Mouse (Mus musculus) forebrain, embryonic 11.5 days (tissue): Measurements from ENCODE around the gene Capn1. TPM values are rescaled to one million over a fixed set of nuclear protein-coding genes. Genes with fewer than 3 reads are reported as not detected.

ENCODE experiments used
- ATAC-seq: fragments of 200-750 bp; cut with Nextera tagmentation; replicated peaks from 2 replicates; pipeline ENCODE4 v1.8.0; 2017; ENCODE audit warnings: moderate TSS enrichment; ENCODE audit not compliant: low FRiP score
- DNase-seq: peaks from one replicate; pipeline ENCODE4 v3.0.0-alpha.2; 2017; ENCODE audit warnings: low spot score
- H3K27ac ChIP-seq: fragments of 300-500 bp; sonication (generic); 2 replicates; pipeline ENCODE4 v1.5.1; 2014; ENCODE audit warnings: low read depth, low read length
- H3K27me3 ChIP-seq: fragments of 300-500 bp; sonication (generic); 2 replicates; pipeline ENCODE4 v1.6.1; 2014; ENCODE audit warnings: mild to moderate bottlenecking, low read length, mixed read lengths; ENCODE audit not compliant: control insufficient read depth, insufficient read depth
- H3K36me3 ChIP-seq: fragments of 300-500 bp; sonication (generic); 2 replicates; pipeline ENCODE4 v1.6.1; 2014; ENCODE audit warnings: mild to moderate bottlenecking, low read length, moderate library complexity, mixed read lengths; ENCODE audit not compliant: control insufficient read depth, insufficient read depth
- H3K4me1 ChIP-seq: fragments of 300-500 bp; sonication (generic); replicated peaks from 2 replicates; pipeline ENCODE4 v1.6.1; 2014; ENCODE audit warnings: low read length, mixed read lengths; ENCODE audit not compliant: control insufficient read depth, insufficient read depth
- H3K4me2 ChIP-seq: fragments of 300-500 bp; sonication (generic); 2 replicates; pipeline ENCODE4 v1.6.1; 2014; ENCODE audit warnings: low read depth, mild to moderate bottlenecking, low read length, moderate library complexity, mixed read lengths; ENCODE audit not compliant: severe bottlenecking
- H3K4me3 ChIP-seq: fragments of 300-500 bp; sonication (generic); 2 replicates; pipeline ENCODE4 v1.5.1; 2014; ENCODE audit warnings: low read depth, low read length
- H3K9ac ChIP-seq: fragments of 300-500 bp; sonication (generic); 2 replicates; pipeline ENCODE4 v1.6.1; 2014; ENCODE audit warnings: low read length
- H3K9me3 ChIP-seq: fragments of 300-500 bp; sonication (generic); 2 replicates; pipeline ENCODE4 v1.6.1; 2016; ENCODE audit warnings: low read length, mixed read lengths; ENCODE audit not compliant: control insufficient read depth
- WGBS: fragments of 180-500 bp; shearing (Covaris S2); extraction: QIAGEN DNeasy Blood & Tissue Kit; methylation state at CpG from one replicate; pipeline ENCODE4 v1.1.7; 2014; 5-methylcytosine and 5-hydroxymethylcytosine counted together
- polyA plus RNA-seq: library from polyadenylated mRNA; unstranded; fragments of >200 nt; fragmentation: Nextera tagmentation; extraction: Ambion mirVana; gene quantifications from 2 replicates; pipeline ENCODE4 v1.2.1, GENCODE M21; 2014

The Capn1 gene
- polyA plus RNA-seq, 1 experiment from 2014 or later, result 3.9 TPM

- no peak for ATAC-seq
- Histone ChIP-seq H3K36me3 (peaks cover 3% of the 10 kb centered on the region; the same call in 1 of the 2 replicates), H3K4me2 (no peak overlapping the region), H3K4me3 (no peak overlapping the region), H3K9me3 (no peaks in the 10 kb centered on the region), H3K9ac (no peak overlapping the region), H3K27me3 (no peaks in the 10 kb centered on the region), H3K27ac (no peak overlapping the region), H3K4me1 (peaks cover 4% of the 10 kb centered on the region; the same call in 1 of the 2 replicates)
- whole genome bisulfite sequencing, result 89% methylated on average over 5 of the region's 5 CpGs
- no peak for DNase-seq
Observed at GRCm38 (mm10) chr19:5957371-5957770, 58.3 kb downstream of the Capn1 start.

GRCm38 (mm10) chr19:5956685-5957084, 59.0 kb downstream of the Capn1 start:
- peaks cover 5% of the 10 kb centered on the region; the same call in 1 of the 2 replicates for H3K36me3 ChIP-seq
- H3K4me2 ChIP-seq, result no peak overlapping the region
- H3K9me3 ChIP-seq, result no peaks in the 10 kb centered on the region
- ATAC-seq, result 0 out of 2 replicates have a peak, but pooled peaks have one; percentile 58
- no peak overlapping the region for H3K9ac ChIP-seq
- DNase-seq, result peak; percentile 87
- no peak overlapping the region for H3K27ac ChIP-seq
- WGBS, result 35% methylated on average over 3 of the region's 3 CpGs
- H3K4me1 ChIP-seq, result 0 out of 2 replicates have a peak, but pooled peaks cover 2% of the 10 kb centered on the region
- no peaks in the 10 kb centered on the region for H3K27me3 ChIP-seq
- H3K4me3 ChIP-seq, result no peak overlapping the region

GRCm38 (mm10) chr19:5955704-5956670, 59.7 kb downstream of the Capn1 start:
- Histone ChIP-seq H3K4me2 (no peak overlapping the region), H3K27ac (no peak overlapping the region), H3K9me3 (no peaks in the 10 kb centered on the region), H3K9ac (no peak overlapping the region), H3K36me3 (peaks cover 8% of the 10 kb centered on the region; the same call in 1 of the 2 replicates), H3K4me1 (no peaks in the 10 kb centered on the region), H3K4me3 (no peak overlapping the region), H3K27me3 (no peaks in the 10 kb centered on the region)
- DNase-seq, result no peak
- no peak for ATAC-seq
- WGBS, result 92% methylated on average over 28 of the region's 28 CpGs

GRCm38 (mm10) chr19:5954936-5955335, 60.8 kb downstream of the Capn1 start:
- WGBS, result 98% methylated on average over 10 of the region's 10 CpGs
- H3K9ac ChIP-seq, result no peak overlapping the region
- peaks cover 10% of the 10 kb centered on the region; the same call in 1 of the 2 replicates for H3K36me3 ChIP-seq
- DNase-seq (no peak), ATAC-seq (no peak)
- no peak overlapping the region for H3K4me3 ChIP-seq
- no peaks in the 10 kb centered on the region for H3K27me3 ChIP-seq
- H3K4me1 ChIP-seq, result no peaks in the 10 kb centered on the region
- no peak overlapping the region for H3K27ac ChIP-seq
- H3K9me3 ChIP-seq, result no peaks in the 10 kb centered on the region
- H3K4me2 ChIP-seq, result no peak overlapping the region

GRCm38 (mm10) chr19:5954031-5954710, 61.5 kb downstream of the Capn1 start:
- 93% methylated on average over 22 of the region's 22 CpGs for WGBS
- H3K9ac ChIP-seq, result no peak overlapping the region
- DNase-seq (no peak), ATAC-seq (no peak)
- H3K9me3 ChIP-seq, result no peaks in the 10 kb centered on the region
- no peaks in the 10 kb centered on the region for H3K27me3 ChIP-seq
- no peaks in the 10 kb centered on the region for H3K4me1 ChIP-seq
- no peak overlapping the region for H3K27ac ChIP-seq
- no peak overlapping the region for H3K4me3 ChIP-seq
- peaks cover 10% of the 10 kb centered on the region; the same call in 1 of the 2 replicates for H3K36me3 ChIP-seq
- H3K4me2 ChIP-seq, result no peak overlapping the region

- Histone ChIP-seq H3K27me3 (no peaks in the 10 kb centered on the region), H3K4me2 (no peak overlapping the region), H3K4me3 (no peak overlapping the region), H3K4me1 (no peaks in the 10 kb centered on the region), H3K9ac (no peak overlapping the region), H3K36me3 (peaks cover 10% of the 10 kb centered on the region; the same call in 1 of the 2 replicates), H3K9me3 (no peaks in the 10 kb centered on the region), H3K27ac (no peak overlapping the region)
- WGBS, result 91% methylated on average over 19 of the region's 19 CpGs
- ATAC-seq (no peak), DNase-seq (no peak)
Observed at GRCm38 (mm10) chr19:5953201-5953770, 62.4 kb downstream of the Capn1 start.

GRCm38 (mm10) chr19:5952071-5952691, 63.5 kb downstream of the Capn1 start:
- WGBS, result 86% methylated on average over 13 of the region's 13 CpGs
- Histone ChIP-seq H3K27ac (no peak overlapping the region), H3K36me3 (peaks cover 10% of the 10 kb centered on the region; the same call in 1 of the 2 replicates)

GRCm38 (mm10) chr19:5951631-5952030, 64.1 kb downstream of the Capn1 start:
- Histone ChIP-seq H3K27ac (no peak overlapping the region), H3K36me3 (peaks cover 10% of the 10 kb centered on the region; the same call in 1 of the 2 replicates), H3K27me3 (no peaks in the 10 kb centered on the region), H3K4me2 (no peak overlapping the region), H3K9ac (no peak overlapping the region), H3K4me1 (no peaks in the 10 kb centered on the region), H3K4me3 (no peak overlapping the region), H3K9me3 (no peaks in the 10 kb centered on the region)
- WGBS, result 92% methylated on average over 16 of the region's 16 CpGs
- ATAC-seq (no peak), DNase-seq (no peak)

More at GRCm38 (mm10) chr19:5952071-5952691, 63.5 kb downstream of the Capn1 start:
- no peak for DNase-seq
- no peak for ATAC-seq
- no peaks in the 10 kb centered on the region for H3K9me3 ChIP-seq
- H3K4me3 ChIP-seq, result no peak overlapping the region
- no peaks in the 10 kb centered on the region for H3K27me3 ChIP-seq
- H3K4me2 ChIP-seq, result no peak overlapping the region
- H3K9ac ChIP-seq, result no peak overlapping the region
- H3K4me1 ChIP-seq, result no peaks in the 10 kb centered on the region
